Mouse (Mus musculus) cerebellum, adult 11 months (tissue): ENCODE measurements around the gene Rbm20.

Experiments
- DNase-seq: peaks from one replicate; pipeline ENCODE4 v3.0.0; 2022

Gene Rbm20

GRCm38 (mm10) chr19:53724053-53724452, 46.9 kb downstream of the Rbm20 start:
- DNase-seq, result no peak

- no peak for DNase-seq
These were observed 49.2 kb downstream of the Rbm20 start for GRCm38 (mm10) chr19:53726340-53726739.

- no peak for DNase-seq
These were observed 49.6 kb downstream of the Rbm20 start for GRCm38 (mm10) chr19:53726755-53727154.

GRCm38 (mm10) chr19:53727277-53727676, 50.2 kb downstream of the Rbm20 start:
- no peak for DNase-seq

GRCm38 (mm10) chr19:53727886-53728669, 51.0 kb downstream of the Rbm20 start:
- DNase-seq, result no peak

GRCm38 (mm10) chr19:53729919-53730318, 52.8 kb downstream of the Rbm20 start:
- DNase-seq, result no peak

GRCm38 (mm10) chr19:53731761-53732201, 54.7 kb downstream of the Rbm20 start:
- no peak for DNase-seq

- DNase-seq, result no peak
These were observed 57.7 kb downstream of the Rbm20 start for GRCm38 (mm10) chr19:53734845-53735244.

GRCm38 (mm10) chr19:53738701-53739131, 61.6 kb downstream of the Rbm20 start:
- no peak for DNase-seq

- no peak for DNase-seq
These were observed 62.6 kb downstream of the Rbm20 start for GRCm38 (mm10) chr19:53739570-53740266.

- DNase-seq, result no peak
These were observed 63.8 kb downstream of the Rbm20 start for GRCm38 (mm10) chr19:53740750-53741380.

GRCm38 (mm10) chr19:53741902-53742301, 64.8 kb downstream of the Rbm20 start:
- no peak for DNase-seq

- no peak for DNase-seq
These were observed 68.2 kb downstream of the Rbm20 start for GRCm38 (mm10) chr19:53745354-53745753.

GRCm38 (mm10) chr19:53746116-53746515, 69.0 kb downstream of the Rbm20 start:
- no peak for DNase-seq

- no peak for DNase-seq
These were observed 71.2 kb downstream of the Rbm20 start for GRCm38 (mm10) chr19:53748236-53748775.

GRCm38 (mm10) chr19:53749326-53749725, 72.2 kb downstream of the Rbm20 start:
- no peak for DNase-seq

GRCm38 (mm10) chr19:53751420-53752185, 74.5 kb downstream of the Rbm20 start:
- DNase-seq, result no peak

- DNase-seq, result no peak
These were observed 75.9 kb downstream of the Rbm20 start for GRCm38 (mm10) chr19:53752993-53753392.

GRCm38 (mm10) chr19:53754421-53754830, 77.3 kb downstream of the Rbm20 start:
- no peak for DNase-seq

GRCm38 (mm10) chr19:53755346-53755745, 78.2 kb downstream of the Rbm20 start:
- DNase-seq, result no peak

GRCm38 (mm10) chr19:53757432-53758109, 80.5 kb downstream of the Rbm20 start:
- no peak for DNase-seq

GRCm38 (mm10) chr19:53758881-53759418, 81.8 kb downstream of the Rbm20 start:
- no peak for DNase-seq
